Mouse (Mus musculus) CD4-positive, CD25-positive, alpha-beta regulatory T cell, adult 2 months (primary cell): Measurements from ENCODE around the gene Ccdc184.

ENCODE experiments used
- DNase-seq: peaks from one replicate; pipeline ENCODE4 v3.0.0-alpha.2; 2012; ENCODE audit warnings: low read depth, low spot score

Ccdc184 gene

GRCm38 (mm10) chr15:98166963-98167644, at the start of gene Ccdc184:
Ccdc184 (plus strand) TSS chr15:98167158.
- DNase-seq: no peak

GRCm38 (mm10) chr15:98119363-98119762, 47.6 kb upstream of the Ccdc184 start:
- DNase-seq: no peak

DNA sequence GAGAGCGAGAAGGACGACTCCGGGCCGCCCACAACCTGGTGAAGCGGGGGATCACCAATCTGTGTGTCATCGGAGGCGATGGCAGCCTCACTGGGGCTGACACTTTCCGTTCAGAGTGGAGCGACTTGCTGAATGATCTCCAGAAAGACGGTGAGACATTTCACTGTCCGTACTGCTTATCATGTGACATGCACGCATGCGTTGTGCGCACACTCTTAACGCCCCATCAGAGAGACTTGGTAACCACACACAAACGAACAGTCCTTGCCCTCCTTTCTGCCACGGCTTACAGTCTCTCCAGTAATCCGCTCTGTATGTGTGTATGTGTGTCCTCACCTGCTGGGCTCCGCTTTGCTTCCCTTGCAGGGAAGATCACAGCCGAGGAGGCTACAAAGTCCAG, 46.1 kb upstream of the Ccdc184 start:
- no peak for DNase-seq

- no peak for DNase-seq
Observed at GRCm38 (mm10) chr15:98131001-98131400, 36.0 kb upstream of the Ccdc184 start.

GRCm38 (mm10) chr15:98131451-98131850, 35.5 kb upstream of the Ccdc184 start:
- DNase-seq: no peak

DNA sequence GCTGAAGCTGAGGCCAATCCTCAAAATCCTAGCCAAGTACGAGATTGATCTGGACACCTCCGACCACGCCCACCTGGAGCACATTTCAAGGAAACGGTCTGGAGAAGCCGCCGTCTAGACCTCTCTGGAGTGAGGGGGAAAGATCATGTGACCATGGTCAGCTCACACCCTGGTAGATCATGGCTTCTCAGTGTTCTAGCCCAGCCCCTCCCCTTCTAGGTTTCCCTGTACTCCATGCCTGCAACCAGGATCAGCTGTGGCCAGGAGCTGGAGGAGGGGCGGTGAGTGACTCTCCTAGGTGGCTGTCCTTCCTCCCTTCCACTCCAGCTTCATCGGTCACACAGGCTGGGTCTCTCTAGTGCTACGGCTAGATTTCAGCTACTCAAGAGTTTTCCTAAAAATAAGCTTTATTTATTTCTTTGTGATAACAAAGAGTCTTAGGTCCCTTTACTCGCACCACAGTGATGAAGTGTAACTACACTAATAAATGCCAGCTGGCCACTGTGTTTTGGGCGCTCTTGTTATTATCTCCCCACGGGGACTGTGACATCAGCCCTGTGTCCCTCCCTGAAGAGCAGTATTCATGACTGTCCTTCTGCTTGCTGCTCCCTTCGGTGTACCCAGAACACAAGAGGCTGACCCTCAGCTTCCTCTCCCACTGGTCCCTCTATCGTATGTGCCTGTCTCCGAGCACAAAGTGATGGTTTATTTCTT, 34.9 kb upstream of the Ccdc184 start:
- no peak for DNase-seq

GRCm38 (mm10) chr15:98133471-98133870, 33.5 kb upstream of the Ccdc184 start:
- no peak for DNase-seq

DNA sequence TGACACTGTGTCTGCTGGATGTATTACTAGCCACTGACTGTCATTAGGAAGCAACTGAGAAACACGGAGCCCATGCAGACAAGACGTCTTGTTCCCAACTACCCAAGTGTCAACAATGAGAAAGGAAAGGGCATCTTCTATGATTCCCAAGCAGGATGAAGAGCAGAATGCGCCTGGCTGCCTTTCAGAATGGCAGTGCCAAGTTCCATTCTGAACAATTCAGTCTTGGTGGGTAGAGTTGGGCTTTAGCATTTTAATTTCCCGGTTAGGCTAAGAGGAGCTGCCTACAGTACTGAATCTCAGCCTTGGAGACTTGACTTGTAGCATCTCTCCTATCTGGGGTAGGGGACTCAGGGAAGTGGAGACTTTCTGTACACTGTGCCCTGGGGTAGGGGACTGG, 32.9 kb upstream of the Ccdc184 start:
- no peak for DNase-seq

DNA sequence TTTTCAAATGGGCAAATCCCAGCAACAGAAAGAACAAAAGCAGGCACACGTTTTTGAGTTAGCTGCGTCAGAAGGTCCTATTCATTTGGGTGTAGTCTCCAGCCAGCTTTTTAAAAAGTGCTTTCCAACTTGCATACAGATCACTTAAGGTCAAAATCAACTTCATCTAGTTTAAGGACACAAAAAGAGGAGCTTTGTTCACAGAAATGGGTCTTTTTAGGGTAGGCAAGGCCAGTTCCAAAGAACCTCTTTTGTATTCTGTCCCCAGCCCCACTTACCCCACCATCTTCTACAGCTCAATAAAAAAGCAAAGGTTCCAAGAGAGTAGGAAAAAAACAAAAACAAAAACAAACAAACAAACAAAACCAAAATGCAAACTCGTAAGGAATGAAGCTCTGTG, 32.3 kb upstream of the Ccdc184 start:
- DNase-seq: no peak

GRCm38 (mm10) chr15:98135671-98136070, 31.3 kb upstream of the Ccdc184 start:
- DNase-seq: no peak

- no peak for DNase-seq
Observed at GRCm38 (mm10) chr15:98136871-98137270, 30.1 kb upstream of the Ccdc184 start.

GRCm38 (mm10) chr15:98139763-98140162, 27.2 kb upstream of the Ccdc184 start:
- no peak for DNase-seq

DNA sequence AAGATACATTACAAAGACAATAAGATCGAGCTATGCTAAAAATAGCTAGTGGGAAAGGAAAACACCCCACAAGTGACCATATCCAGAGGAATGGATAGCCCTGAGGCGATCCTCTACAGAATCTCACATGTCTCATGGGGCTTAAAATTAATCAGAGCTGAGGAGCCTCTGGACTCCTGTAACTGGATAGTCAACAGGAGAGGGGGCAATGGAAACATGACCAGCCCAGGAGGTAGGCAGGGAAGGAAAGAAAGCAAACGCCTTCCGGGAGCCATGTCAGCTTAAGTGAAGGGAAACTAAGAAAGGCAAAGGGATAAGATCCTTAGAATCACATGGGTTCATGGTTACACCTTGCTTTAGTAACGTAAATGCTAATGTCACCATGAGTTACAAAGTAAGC, 26.1 kb upstream of the Ccdc184 start:
- no peak for DNase-seq

DNA sequence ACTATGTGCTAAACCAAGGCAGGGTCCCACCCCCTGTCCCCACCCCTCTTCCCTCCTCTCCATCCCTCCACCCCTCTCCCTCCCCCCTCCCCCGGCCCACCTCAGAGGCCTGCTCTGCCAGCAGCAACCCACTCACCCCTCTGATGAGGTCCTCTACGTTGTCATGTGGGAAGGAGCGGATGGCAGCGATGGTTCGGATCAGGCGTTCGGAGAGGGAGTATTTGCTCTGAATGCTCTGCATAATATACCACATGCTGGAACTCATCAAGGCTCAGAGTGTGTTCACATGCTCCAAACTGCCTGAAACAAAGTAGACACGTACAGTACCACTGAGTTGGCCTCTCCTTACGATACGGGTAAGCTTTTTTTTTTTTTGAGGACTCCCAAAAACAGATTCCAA, 24.4 kb upstream of the Ccdc184 start:
- DNase-seq: no peak

- DNase-seq: peak; percentile 9
Observed at GRCm38 (mm10) chr15:98144861-98145507, 22.0 kb upstream of the Ccdc184 start.

DNA sequence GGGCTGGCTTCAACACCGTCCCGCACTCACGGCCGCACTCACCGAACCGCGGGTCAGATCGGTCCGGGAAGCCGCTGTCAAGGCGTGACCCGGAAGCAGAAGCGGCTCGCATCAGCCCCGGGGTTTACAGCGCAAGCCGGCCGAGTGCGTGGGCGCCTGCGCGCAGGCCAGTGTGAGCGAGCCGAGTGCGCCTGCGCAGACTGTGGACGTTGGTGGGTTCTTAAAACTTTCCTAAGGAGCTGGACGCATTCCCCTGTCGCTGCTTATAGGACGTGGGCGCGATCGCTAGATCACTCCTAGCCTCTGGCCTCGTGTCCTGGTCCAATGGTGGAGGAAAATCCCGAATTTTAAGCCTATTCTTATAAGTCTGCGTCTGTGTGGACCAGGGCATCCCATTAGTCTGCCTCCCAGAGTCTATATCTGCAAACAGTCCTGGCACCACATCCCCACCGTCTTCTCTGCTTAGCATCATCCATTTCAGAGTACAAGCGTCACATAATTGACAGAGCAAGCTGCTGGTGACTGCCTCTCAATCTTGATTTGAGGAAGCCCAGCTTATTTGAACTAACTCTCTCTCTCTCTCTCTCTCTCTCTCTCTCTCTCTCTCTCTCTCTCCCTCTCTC, 21.3 kb upstream of the Ccdc184 start:
- DNase-seq: peak; percentile 96

DNA sequence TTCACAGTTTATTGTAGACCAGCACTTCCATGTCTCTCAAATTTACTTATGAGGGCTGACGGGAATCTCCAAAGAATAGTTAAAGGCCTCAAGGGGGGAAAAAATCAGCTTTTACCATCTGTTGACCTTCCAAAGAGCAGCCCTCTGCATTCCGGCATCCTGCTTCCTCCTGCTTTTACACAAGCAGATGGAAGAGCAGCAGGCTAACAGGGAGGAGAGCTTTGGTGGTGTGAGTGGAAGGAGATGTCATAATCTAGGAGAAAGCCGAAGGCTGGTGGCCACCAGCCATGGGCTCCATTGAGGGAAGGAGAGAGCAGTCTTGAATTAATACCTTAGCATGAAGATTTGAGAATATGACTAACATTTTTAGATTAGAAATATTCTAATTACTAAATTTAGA, 18.6 kb upstream of the Ccdc184 start:
- no peak for DNase-seq

DNA sequence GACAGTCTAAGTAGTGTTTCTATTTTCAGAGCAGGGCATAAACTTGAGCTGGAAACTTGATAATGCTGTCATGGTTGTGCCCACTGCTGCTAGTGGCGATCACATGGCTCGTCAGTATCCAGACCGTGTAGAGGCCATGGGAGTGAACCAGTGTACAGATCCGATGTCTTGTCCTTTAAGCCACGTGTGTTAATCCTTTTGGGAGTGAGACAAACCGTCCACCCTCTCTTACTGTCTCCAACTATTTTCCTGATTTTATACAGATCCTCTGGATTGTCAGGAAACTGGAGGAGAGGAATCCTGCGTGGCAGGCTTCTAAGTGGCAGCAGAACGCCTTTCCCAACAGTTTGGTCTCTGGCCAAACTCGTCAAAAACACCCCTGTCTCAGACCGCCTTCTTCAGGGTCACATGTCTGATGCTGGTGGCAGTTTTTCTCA, 17.8 kb upstream of the Ccdc184 start:
- no peak for DNase-seq

DNA sequence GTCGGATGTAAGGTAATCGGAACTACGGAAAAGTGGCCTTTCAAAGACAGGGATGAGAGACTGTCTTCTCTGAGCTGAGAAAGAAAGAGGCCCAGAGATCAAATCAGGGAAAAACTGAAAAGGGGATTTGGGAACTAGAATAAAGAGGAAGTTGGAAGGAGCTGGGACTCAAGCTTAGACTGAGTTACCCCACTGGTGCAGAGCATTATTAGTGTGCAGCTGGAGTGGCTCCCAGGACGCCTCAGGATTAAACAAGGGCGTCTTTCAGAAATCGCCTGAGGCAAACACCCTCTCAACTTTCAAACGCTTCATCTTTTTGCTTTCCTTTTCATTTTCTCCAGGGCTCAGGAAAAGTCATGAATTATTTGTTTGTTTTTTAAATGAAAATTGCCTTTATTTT, 14.0 kb upstream of the Ccdc184 start:
- DNase-seq: no peak

DNA sequence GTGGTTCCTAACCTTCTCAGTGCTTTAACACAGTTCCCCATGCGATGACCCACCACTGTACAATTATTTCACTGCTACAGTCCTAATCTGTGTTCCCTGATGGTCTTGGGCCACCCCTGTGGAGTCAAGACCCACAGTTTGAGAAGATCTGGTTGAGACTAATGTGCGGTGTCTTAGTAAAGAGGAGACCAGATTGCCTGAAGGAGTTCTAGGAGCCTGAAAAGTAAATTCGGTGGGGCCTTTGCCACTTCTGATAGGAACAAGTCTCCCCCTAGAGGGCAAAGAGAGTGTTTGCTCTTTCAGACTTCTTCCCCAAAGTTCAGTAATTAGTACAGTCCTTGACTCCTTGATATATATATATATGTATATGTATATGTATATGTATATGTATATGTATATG, 13.3 kb upstream of the Ccdc184 start:
- DNase-seq: peak; percentile 72

DNA sequence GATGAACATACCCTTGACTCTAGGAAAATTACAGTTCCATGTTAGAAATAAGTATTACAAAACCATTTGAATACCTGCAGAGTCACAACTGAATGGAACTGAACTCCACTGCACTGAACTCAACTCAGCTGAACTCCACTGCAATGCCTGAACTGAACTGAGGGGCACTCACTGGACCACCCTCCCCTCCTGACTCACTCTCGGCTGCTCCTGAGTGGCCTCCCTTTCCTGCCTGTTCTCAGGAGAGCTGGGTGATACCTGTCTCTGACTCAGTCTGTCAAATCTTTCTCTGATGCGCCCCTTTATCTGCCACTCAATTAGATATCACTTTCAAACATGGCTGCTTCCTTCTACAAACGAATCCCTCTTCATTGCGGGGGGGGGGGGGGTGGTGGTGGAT, 12.8 kb upstream of the Ccdc184 start:
- DNase-seq: no peak

- DNase-seq: no peak
Observed at GRCm38 (mm10) chr15:98154631-98155030, 12.3 kb upstream of the Ccdc184 start.
